Mouse (Mus musculus) heart, embryonic 16.5 days (tissue): Measurements from ENCODE around the gene Sh3bp1. TPM values are rescaled to one million over a fixed set of nuclear protein-coding genes. Genes with fewer than 3 reads are reported as not detected.

Experiments used
- ATAC-seq: fragments of 200-750 bp; cut with Nextera tagmentation; replicated peaks from 2 replicates; pipeline ENCODE4 v1.8.0; 2017; ENCODE audit warnings: moderate number of reproducible peaks; ENCODE audit not compliant: insufficient read depth, low FRiP score; ENCODE audit errors: extremely low read depth
- H3K27ac ChIP-seq: fragments of 300-500 bp; sonication (generic); 2 replicates; pipeline ENCODE4 v1.5.1; 2014; ENCODE audit warnings: mild to moderate bottlenecking, low read length, control low read depth, moderate library complexity
- H3K27me3 ChIP-seq: fragments of 300-500 bp; sonication (generic); 2 replicates; pipeline ENCODE4 v1.6.1; 2014; ENCODE audit warnings: low read length, mixed read lengths; ENCODE audit not compliant: control insufficient read depth, insufficient read depth
- H3K36me3 ChIP-seq: fragments of 300-500 bp; sonication (generic); 2 replicates; pipeline ENCODE4 v1.6.1; 2014; ENCODE audit not compliant: control insufficient read depth, insufficient read depth
- H3K4me1 ChIP-seq: fragments of 300-500 bp; sonication (generic); 2 replicates; pipeline ENCODE4 v1.6.1; 2014; ENCODE audit warnings: low read length, mixed read lengths; ENCODE audit not compliant: control insufficient read depth, insufficient read depth
- H3K4me2 ChIP-seq: fragments of 300-500 bp; sonication (generic); 2 replicates; pipeline ENCODE4 v1.6.1; 2014; ENCODE audit warnings: low read depth, mild to moderate bottlenecking, control low read depth, low read length
- H3K4me3 ChIP-seq: fragments of 300-500 bp; sonication (generic); 2 replicates; pipeline ENCODE4 v1.5.1; 2014; ENCODE audit warnings: mild to moderate bottlenecking, control low read depth, low read length
- H3K9ac ChIP-seq: fragments of 300-500 bp; sonication (generic); 2 replicates; pipeline ENCODE4 v1.6.1; 2014; ENCODE audit warnings: low read length, control low read depth
- H3K9me3 ChIP-seq: fragments of 300-500 bp; sonication (generic); replicated peaks from 2 replicates; pipeline ENCODE4 v1.6.1; 2016; ENCODE audit warnings: low read length; ENCODE audit not compliant: control insufficient read depth
- WGBS: fragments of 180-500 bp; shearing (Covaris S2); extraction: QIAGEN DNeasy Blood & Tissue Kit; methylation state at CpG from one replicate; pipeline ENCODE4 v1.1.7; 2014; 5-methylcytosine and 5-hydroxymethylcytosine counted together
- polyA plus RNA-seq: library from polyadenylated mRNA; unstranded; fragments of >200 nt; fragmentation: Nextera tagmentation; extraction: Ambion mirVana; gene quantifications from 2 replicates; pipeline ENCODE4 v1.2.1, GENCODE M21; 2015

Sh3bp1 gene
- polyA plus RNA-seq, result 19.8 and 20.0 TPM in 2 replicates

GRCm38 (mm10) chr15:78899740-78900584 lies at the start of gene Sh3bp1:
Gene Sh3bp1, plus strand, starts transcription at chr15:78899768.
- peak; percentile 68 for ATAC-seq
- Histone ChIP-seq H3K4me2 (peak within 1 kb of the TSS; percentile 89), H3K36me3 (peaks cover 4% of the 10 kb centered on the region; the same call in 1 of the 2 replicates), H3K4me1 (peaks cover 41% of the 10 kb centered on the region), H3K27me3 (no peaks in the 10 kb centered on the region), H3K27ac (peak within 1 kb of the TSS; percentile 80), H3K9ac (peak within 1 kb of the TSS; percentile 86), H3K4me3 (peak within 1 kb of the TSS; percentile 83), H3K9me3 (no peaks in the 10 kb centered on the region)
- WGBS, result 1% methylated on average over 47 of the region's 47 CpGs

GRCm38 (mm10) chr15:78850059-78850824 lies 49.3 kb upstream of the Sh3bp1 start:
- Histone ChIP-seq H3K9me3 (no peaks in the 10 kb centered on the region), H3K4me1 (peaks cover 25% of the 10 kb centered on the region), H3K27ac (no peak overlapping the region), H3K9ac (no peak overlapping the region), H3K4me2 (no peak overlapping the region), H3K27me3 (no peaks in the 10 kb centered on the region), H3K36me3 (no peaks in the 10 kb centered on the region), H3K4me3 (no peak overlapping the region)
- WGBS, result 64% methylated on average over 14 of the region's 15 CpGs
- 0 out of 2 replicates have a peak, but pooled peaks have one; percentile 15 for ATAC-seq

- H3K4me2 ChIP-seq, result no peak overlapping the region
- H3K36me3 ChIP-seq, result no peaks in the 10 kb centered on the region
- no peak for ATAC-seq
- H3K9me3 ChIP-seq, result no peaks in the 10 kb centered on the region
- peaks cover 18% of the 10 kb centered on the region for H3K4me1 ChIP-seq
- H3K27ac ChIP-seq, result no peak overlapping the region
- H3K9ac ChIP-seq, result no peak overlapping the region
- 54% methylated on average over 6 of the region's 6 CpGs for WGBS
- H3K27me3 ChIP-seq, result no peaks in the 10 kb centered on the region
- H3K4me3 ChIP-seq, result no peak overlapping the region
Measured at GRCm38 (mm10) chr15:78850944-78851343, 48.6 kb upstream of the Sh3bp1 start.

- Histone ChIP-seq H3K9me3 (no peaks in the 10 kb centered on the region), H3K27ac (0 out of 2 replicates have a peak overlapping the region, but pooled peaks have one; percentile 19), H3K27me3 (no peaks in the 10 kb centered on the region), H3K4me2 (0 out of 2 replicates have a peak overlapping the region, but pooled peaks have one; percentile 4), H3K4me3 (no peak overlapping the region), H3K9ac (no peak overlapping the region), H3K4me1 (peaks cover 18% of the 10 kb centered on the region), H3K36me3 (no peaks in the 10 kb centered on the region)
- ATAC-seq, result peak; percentile 80
- WGBS, result 7% methylated on average over 13 of the region's 13 CpGs
Measured at GRCm38 (mm10) chr15:78851505-78852153, 47.9 kb upstream of the Sh3bp1 start.

- H3K4me1 ChIP-seq, result peaks cover 13% of the 10 kb centered on the region; the same call in 1 of the 2 replicates
- WGBS, result 69% methylated on average over 8 of the region's 8 CpGs
Measured at GRCm38 (mm10) chr15:78855303-78855965, 44.1 kb upstream of the Sh3bp1 start, which contains the start of gene Lgals2. Gene Lgals2, minus strand, starts transcription at chr15:78855529.

GRCm38 (mm10) chr15:78857009-78857408 lies 42.6 kb upstream of the Sh3bp1 start:
- H3K27ac ChIP-seq, result no peak overlapping the region
- H3K4me2 ChIP-seq, result no peak overlapping the region
- no peaks in the 10 kb centered on the region for H3K27me3 ChIP-seq
- no peaks in the 10 kb centered on the region for H3K4me1 ChIP-seq
- no peaks in the 10 kb centered on the region for H3K9me3 ChIP-seq
- 64% methylated on average over 7 of the region's 7 CpGs for WGBS
- no peaks in the 10 kb centered on the region for H3K36me3 ChIP-seq
- no peak overlapping the region for H3K4me3 ChIP-seq
- H3K9ac ChIP-seq, result no peak overlapping the region
- ATAC-seq, result no peak

More at GRCm38 (mm10) chr15:78855303-78855965, 44.1 kb upstream of the Sh3bp1 start, which contains the start of gene Lgals2:
- Histone ChIP-seq H3K9ac (no peak within 1 kb of the TSS), H3K27me3 (no peaks in the 10 kb centered on the region), H3K27ac (no peak within 1 kb of the TSS), H3K36me3 (no peaks in the 10 kb centered on the region), H3K4me3 (no peak within 1 kb of the TSS), H3K9me3 (no peaks in the 10 kb centered on the region), H3K4me2 (no peak within 1 kb of the TSS)
- ATAC-seq, result no peak

GRCm38 (mm10) chr15:78859311-78859710 lies 40.3 kb upstream of the Sh3bp1 start:
- Histone ChIP-seq H3K4me2 (no peak overlapping the region), H3K9ac (no peak overlapping the region), H3K4me1 (peaks cover 4% of the 10 kb centered on the region; the same call in 1 of the 2 replicates), H3K27ac (no peak overlapping the region), H3K9me3 (no peaks in the 10 kb centered on the region), H3K27me3 (no peaks in the 10 kb centered on the region), H3K4me3 (no peak overlapping the region), H3K36me3 (no peaks in the 10 kb centered on the region)
- no peak for ATAC-seq
- 62% methylated on average over 4 of the region's 4 CpGs for WGBS

GRCm38 (mm10) chr15:78859714-78860113 lies 39.9 kb upstream of the Sh3bp1 start:
- WGBS, result 43% methylated on average over 6 of the region's 6 CpGs
- Histone ChIP-seq H3K36me3 (no peaks in the 10 kb centered on the region), H3K4me1 (peaks cover 4% of the 10 kb centered on the region; the same call in 1 of the 2 replicates), H3K9me3 (no peaks in the 10 kb centered on the region), H3K4me2 (no peak overlapping the region), H3K4me3 (no peak overlapping the region), H3K9ac (no peak overlapping the region), H3K27ac (no peak overlapping the region), H3K27me3 (no peaks in the 10 kb centered on the region)
- ATAC-seq, result no peak
